Mouse (Mus musculus): ENCODE data around the gene Usp50. TPM values are rescaled to one million over a fixed set of nuclear protein-coding genes. Genes with fewer than 3 reads are reported as not detected.

Usp50 gene
- polyA plus RNA-seq, 1 experiment from 2014 or later, result 1.7 TPM

- no peak for ATAC-seq
- no peaks in the 10 kb centered on the region for H3K9me3 ChIP-seq
- no peak overlapping the region for H3K27ac ChIP-seq
- H3K4me3 ChIP-seq (replicated peaks), result no peak overlapping the region
- H3K9ac ChIP-seq, result no peak overlapping the region
- H3K36me3 ChIP-seq, result peaks cover 11% of the 10 kb centered on the region; the same call in 1 of the 2 replicates
- H3K27me3 ChIP-seq (replicated peaks), result no peaks in the 10 kb centered on the region
- no peaks in the 10 kb centered on the region for H3K4me1 ChIP-seq (replicated peaks)
- H3K4me2 ChIP-seq (replicated peaks), result no peak overlapping the region
- WGBS, result 86% methylated on average over 6 of the region's 6 CpGs
Observed at GRCm38 (mm10) chr2:126735339-126736073, 47.8 kb downstream of the Usp50 start.

- no peaks in the 10 kb centered on the region for H3K9me3 ChIP-seq
- no peaks in the 10 kb centered on the region for H3K4me1 ChIP-seq (replicated peaks)
- H3K27me3 ChIP-seq (replicated peaks), result no peaks in the 10 kb centered on the region
- no peak overlapping the region for H3K4me2 ChIP-seq (replicated peaks)
- H3K36me3 ChIP-seq, result peaks cover 12% of the 10 kb centered on the region
- no peak overlapping the region for H3K27ac ChIP-seq
- H3K9ac ChIP-seq, result no peak overlapping the region
- 84% methylated on average over 2 of the region's 2 CpGs for WGBS
- H3K4me3 ChIP-seq (replicated peaks), result no peak overlapping the region
- no peak for ATAC-seq
Observed at GRCm38 (mm10) chr2:126730502-126730901, 52.8 kb downstream of the Usp50 start.

GRCm38 (mm10) chr2:126729207-126729606 is 54.1 kb downstream of the Usp50 start:
- Histone ChIP-seq H3K4me1 (replicated peaks) (no peaks in the 10 kb centered on the region), H3K4me3 (replicated peaks) (no peak overlapping the region), H3K4me2 (replicated peaks) (no peak overlapping the region), H3K36me3 (peaks cover 12% of the 10 kb centered on the region), H3K9ac (no peak overlapping the region), H3K27me3 (replicated peaks) (no peaks in the 10 kb centered on the region), H3K9me3 (no peaks in the 10 kb centered on the region), H3K27ac (no peak overlapping the region)
- 95% methylated on average over 4 of the region's 4 CpGs for WGBS
- no peak for ATAC-seq

GRCm38 (mm10) chr2:126712950-126713349 is 70.3 kb downstream of the Usp50 start:
- Histone ChIP-seq H3K4me2 (replicated peaks) (no peak overlapping the region), H3K4me1 (replicated peaks) (0 out of 2 replicates have a peak, but pooled peaks cover 4% of the 10 kb centered on the region), H3K36me3 (no peaks in the 10 kb centered on the region), H3K27ac (no peak overlapping the region), H3K9ac (no peak overlapping the region), H3K4me3 (replicated peaks) (no peak overlapping the region), H3K27me3 (replicated peaks) (no peaks in the 10 kb centered on the region), H3K9me3 (no peaks in the 10 kb centered on the region)
- ATAC-seq, result no peak

GRCm38 (mm10) chr2:126712526-126712925 is 70.7 kb downstream of the Usp50 start:
- Histone ChIP-seq H3K9me3 (no peaks in the 10 kb centered on the region), H3K36me3 (no peaks in the 10 kb centered on the region), H3K4me1 (replicated peaks) (0 out of 2 replicates have a peak, but pooled peaks cover 6% of the 10 kb centered on the region), H3K4me2 (replicated peaks) (no peak overlapping the region), H3K27me3 (replicated peaks) (no peaks in the 10 kb centered on the region), H3K9ac (no peak overlapping the region), H3K27ac (no peak overlapping the region), H3K4me3 (replicated peaks) (no peak overlapping the region)
- no peak for ATAC-seq
- WGBS, result 94% methylated on average over 5 of the region's 5 CpGs

- Histone ChIP-seq H3K9me3 (no peaks in the 10 kb centered on the region), H3K9ac (no peak overlapping the region), H3K4me1 (replicated peaks) (0 out of 2 replicates have a peak, but pooled peaks cover 6% of the 10 kb centered on the region), H3K27ac (no peak overlapping the region), H3K4me2 (replicated peaks) (peak overlapping the region; percentile 75), H3K27me3 (replicated peaks) (no peaks in the 10 kb centered on the region), H3K4me3 (replicated peaks) (0 out of 2 replicates have a peak overlapping the region, but pooled peaks have one; percentile 85), H3K36me3 (no peaks in the 10 kb centered on the region)
- 77% methylated on average over 4 of the region's 4 CpGs for WGBS
- no peak for ATAC-seq
Observed at GRCm38 (mm10) chr2:126708361-126708760, 74.9 kb downstream of the Usp50 start.

GRCm38 (mm10) chr2:126707438-126707779 is 75.9 kb downstream of the Usp50 start:
- H3K27ac ChIP-seq, result peak overlapping the region; percentile 80
- no peaks in the 10 kb centered on the region for H3K9me3 ChIP-seq
- peak overlapping the region; percentile 75 for H3K4me2 ChIP-seq (replicated peaks)
- ATAC-seq, result peak; percentile 88
- H3K27me3 ChIP-seq (replicated peaks), result no peaks in the 10 kb centered on the region
- 0% methylated on average over 23 of the region's 23 CpGs for WGBS
- 0 out of 2 replicates have a peak, but pooled peaks cover 6% of the 10 kb centered on the region for H3K4me1 ChIP-seq (replicated peaks)
- peak overlapping the region; percentile 85 for H3K4me3 ChIP-seq (replicated peaks)
- no peaks in the 10 kb centered on the region for H3K36me3 ChIP-seq
- peak overlapping the region; percentile 91 for H3K9ac ChIP-seq

GRCm38 (mm10) chr2:126706759-126707437 is 76.4 kb downstream of the Usp50 start, which contains the start of gene Usp8:
Usp8 (plus strand) TSS chr2:126707328.
- no peaks in the 10 kb centered on the region for H3K9me3 ChIP-seq
- peak within 1 kb of the TSS; percentile 75 for H3K4me2 ChIP-seq (replicated peaks)
- peak within 1 kb of the TSS; percentile 91 for H3K9ac ChIP-seq
- no peaks in the 10 kb centered on the region for H3K36me3 ChIP-seq
- peak; percentile 100 for ATAC-seq
- peak within 1 kb of the TSS; percentile 85 for H3K4me3 ChIP-seq (replicated peaks)
- peak within 1 kb of the TSS; percentile 80 for H3K27ac ChIP-seq
- 2% methylated on average over 47 of the region's 47 CpGs for WGBS
- H3K27me3 ChIP-seq (replicated peaks), result no peaks in the 10 kb centered on the region
- H3K4me1 ChIP-seq (replicated peaks), result 0 out of 2 replicates have a peak, but pooled peaks cover 6% of the 10 kb centered on the region

- WGBS, result 82% methylated on average over 6 of the region's 6 CpGs
- Histone ChIP-seq H3K4me2 (replicated peaks) (no peak overlapping the region), H3K4me1 (replicated peaks) (no peaks in the 10 kb centered on the region), H3K9me3 (no peaks in the 10 kb centered on the region), H3K27ac (no peak overlapping the region), H3K27me3 (replicated peaks) (no peaks in the 10 kb centered on the region), H3K36me3 (no peaks in the 10 kb centered on the region), H3K9ac (no peak overlapping the region), H3K4me3 (replicated peaks) (no peak overlapping the region)
- ATAC-seq, result no peak
Observed at GRCm38 (mm10) chr2:126695285-126695684, 88.0 kb downstream of the Usp50 start.

- Histone ChIP-seq H3K27me3 (replicated peaks) (no peaks in the 10 kb centered on the region), H3K27ac (no peak overlapping the region), H3K4me3 (replicated peaks) (no peak overlapping the region), H3K9me3 (no peaks in the 10 kb centered on the region), H3K4me2 (replicated peaks) (no peak overlapping the region), H3K4me1 (replicated peaks) (no peaks in the 10 kb centered on the region), H3K9ac (no peak overlapping the region), H3K36me3 (no peaks in the 10 kb centered on the region)
- no peak for ATAC-seq
- 79% methylated on average over 3 of the region's 3 CpGs for WGBS
Observed at GRCm38 (mm10) chr2:126691290-126691689, 92.0 kb downstream of the Usp50 start.

- Histone ChIP-seq H3K9me3 (no peaks in the 10 kb centered on the region), H3K4me3 (replicated peaks) (no peak overlapping the region), H3K27ac (no peak overlapping the region), H3K27me3 (replicated peaks) (no peaks in the 10 kb centered on the region), H3K36me3 (peaks cover 9% of the 10 kb centered on the region), H3K9ac (no peak overlapping the region), H3K4me2 (replicated peaks) (no peak overlapping the region), H3K4me1 (replicated peaks) (no peaks in the 10 kb centered on the region)
- ATAC-seq, result no peak
- WGBS, result 80% methylated on average over 1 of the region's 1 CpGs
Observed at GRCm38 (mm10) chr2:126682937-126683336, 100.3 kb downstream of the Usp50 start.

GRCm38 (mm10) chr2:126682333-126682732 is 100.9 kb downstream of the Usp50 start:
- WGBS, result 46% methylated on average over 2 of the region's 2 CpGs
- no peak for ATAC-seq

More at GRCm38 (mm10) chr2:126682333-126682732, 100.9 kb downstream of the Usp50 start:
- Histone ChIP-seq H3K9ac (no peak overlapping the region), H3K4me2 (replicated peaks) (no peak overlapping the region), H3K27ac (no peak overlapping the region; the same call in 1 of the 2 replicates), H3K9me3 (no peaks in the 10 kb centered on the region), H3K27me3 (replicated peaks) (no peaks in the 10 kb centered on the region), H3K4me3 (replicated peaks) (no peak overlapping the region), H3K36me3 (peaks cover 9% of the 10 kb centered on the region), H3K4me1 (replicated peaks) (no peaks in the 10 kb centered on the region)
